Mouse (Mus musculus): ENCODE data around the gene Rpl23.

GRCm38 (mm10) chr11:97747773-97748172 is 34.5 kb downstream of the Rpl23 start:
- TF ChIP-seq CTCF (IDR thresholded peaks at IDR 0.05; ENCODE audit: low read depth, low read length) (no peak), POLR2A (IDR thresholded peaks at IDR 0.05; ENCODE audit: borderline replicate concordance, low read depth, low read length) (no peak)

Measured in bone marrow macrophage, adult 2 months (primary cell).